Mouse (Mus musculus) liver, embryonic 14.5 days (tissue): ENCODE measurements around the gene Lima1. TPM values are rescaled to one million over a fixed set of nuclear protein-coding genes. Genes with fewer than 3 reads are reported as not detected.

ENCODE experiments used
- ATAC-seq: fragments of 200-750 bp; cut with Nextera tagmentation; 2 replicates; pipeline ENCODE4 v1.8.0; 2017; ENCODE audit warnings: moderate number of reproducible peaks, mild to moderate bottlenecking, moderate library complexity; ENCODE audit not compliant: insufficient read depth
- DNase-seq, 3 experiments: peaks; one replicate each; pipeline ENCODE4 v3.0.0-alpha.2; 2012 to 2013; ENCODE audit warnings: low read depth in 3 of 3, low spot score in 3 of 3
- H3K27ac ChIP-seq: fragments of 300-500 bp; sonication (generic); 2 replicates; pipeline ENCODE4 v1.5.1; 2014; ENCODE audit warnings: moderate library complexity, mild to moderate bottlenecking, control low read depth, inconsistent platforms
- H3K27me3 ChIP-seq: fragments of 300-500 bp; sonication (generic); 2 replicates; pipeline ENCODE4 v1.6.1; 2014; ENCODE audit warnings: mild to moderate bottlenecking, low read length, moderate library complexity; ENCODE audit not compliant: control insufficient read depth, insufficient read depth
- H3K36me3 ChIP-seq: fragments of 300-500 bp; sonication (generic); replicated peaks from 2 replicates; pipeline ENCODE4 v1.6.1; 2014; ENCODE audit warnings: low read depth; ENCODE audit not compliant: control insufficient read depth, insufficient read depth
- H3K4me1 ChIP-seq, 2 experiments: fragments of 200-500 bp in 1 of 2; fragments of 300-500 bp in 1 of 2; sonication (generic) in 1 of 2; replicated peaks; 2 replicates each; pipeline ENCODE4 v1.6.1; 2012 to 2014; ENCODE audit warnings: antibody characterized with exemption in 1 of 2, inconsistent platforms in 1 of 2, low read length in 1 of 2; ENCODE audit not compliant: control insufficient read depth in 2 of 2, insufficient read depth in 2 of 2
- H3K4me2 ChIP-seq: fragments of 300-500 bp; sonication (generic); 2 replicates; pipeline ENCODE4 v1.6.1; 2014; ENCODE audit warnings: low read depth, mild to moderate bottlenecking, control low read depth, moderate library complexity
- H3K4me3 ChIP-seq, 2 experiments: fragments of 200-500 bp in 1 of 2; fragments of 300-500 bp in 1 of 2; sonication (generic) in 1 of 2; 2 replicates each; pipeline ENCODE4 v1.5.1; 2012 to 2014; ENCODE audit warnings: low read depth in 2 of 2, low read length in 2 of 2, mild to moderate bottlenecking in 2 of 2, control low read depth in 1 of 2, inconsistent platforms in 1 of 2, moderate library complexity in 1 of 2; ENCODE audit not compliant: insufficient read depth in 1 of 2
- H3K9ac ChIP-seq: fragments of 300-500 bp; sonication (generic); replicated peaks from 2 replicates; pipeline ENCODE4 v1.6.1; 2014; ENCODE audit warnings: mild to moderate bottlenecking, control low read depth, moderate library complexity
- H3K9me3 ChIP-seq: fragments of 300-500 bp; sonication (generic); 2 replicates; pipeline ENCODE4 v1.6.1; 2016; ENCODE audit warnings: low read length, mixed read lengths; ENCODE audit not compliant: control insufficient read depth
- CTCF ChIP-seq: IDR thresholded peaks from 2 replicates; pipeline ENCODE4 v1.5.1; 2016; ENCODE audit warnings: antibody characterized with exemption, low read depth, control low read depth
- EP300 ChIP-seq: IDR thresholded peaks from 2 replicates; pipeline ENCODE4 v1.6.1; 2016; ENCODE audit warnings: antibody characterized with exemption, low read depth
- WGBS: fragments of 180-500 bp; shearing (Covaris S2); extraction: QIAGEN DNeasy Blood & Tissue Kit; methylation state at CpG from one replicate; pipeline ENCODE4 v1.1.7; 2014; ENCODE audit not compliant: insufficient replicate concordance; 5-methylcytosine and 5-hydroxymethylcytosine counted together
- polyA plus RNA-seq, 2 experiments: library from polyadenylated mRNA; depleted of rRNA in 1 of 2; stranded (reverse) in 1 of 2; unstranded in 1 of 2; fragments of >200 nt; fragmentation: Nextera tagmentation in 1 of 2; extraction: Ambion mirVana in 1 of 2; gene quantifications; 2 replicates each; pipeline versions ENCODE4 v1.2.1 to v1.2.3; 2012 to 2014

Lima1 gene
- polyA plus RNA-seq, 2 experiments, result 5.1 to 6.2 TPM

DNA sequence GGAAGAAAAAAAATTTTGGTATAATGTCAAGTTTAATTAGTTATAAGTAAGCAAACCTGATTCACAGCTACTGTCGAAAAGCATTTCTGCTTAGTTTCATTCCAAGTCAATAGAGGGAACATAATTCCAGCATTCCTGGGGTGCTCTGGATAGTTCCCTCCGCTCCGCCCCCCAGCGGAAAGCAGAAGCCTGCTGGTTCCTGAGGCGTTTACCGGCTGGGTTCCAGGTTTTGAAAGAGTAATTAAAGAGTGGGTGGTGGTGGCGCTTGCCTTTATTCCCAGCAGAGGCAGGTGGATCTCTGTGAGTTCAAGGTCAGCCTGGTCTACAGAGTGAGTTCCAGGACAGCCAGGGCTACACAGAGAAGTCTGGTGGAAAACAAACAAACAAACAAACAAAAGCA is 10.2 kb downstream of the Lima1 start:
- TF ChIP-seq CTCF (no peak), EP300 (no peak)
- no peak overlapping the region for H3K9ac ChIP-seq
- no peak overlapping the region for H3K4me2 ChIP-seq
- ATAC-seq, result no peak
- H3K36me3 ChIP-seq, result no peaks in the 10 kb centered on the region
- H3K4me1 ChIP-seq, result peaks cover 0 to 10% of the 10 kb centered on the region in 2 experiments; a peak in 1 of 4 replicates
- DNase-seq, result no peak
- peaks cover 4% of the 10 kb centered on the region for H3K27me3 ChIP-seq
- no peak overlapping the region for H3K27ac ChIP-seq
- WGBS, result 74% methylated on average over 7 of the region's 7 CpGs
- H3K4me3 ChIP-seq, result no peak overlapping the region
- H3K9me3 ChIP-seq, result no peaks in the 10 kb centered on the region

DNA sequence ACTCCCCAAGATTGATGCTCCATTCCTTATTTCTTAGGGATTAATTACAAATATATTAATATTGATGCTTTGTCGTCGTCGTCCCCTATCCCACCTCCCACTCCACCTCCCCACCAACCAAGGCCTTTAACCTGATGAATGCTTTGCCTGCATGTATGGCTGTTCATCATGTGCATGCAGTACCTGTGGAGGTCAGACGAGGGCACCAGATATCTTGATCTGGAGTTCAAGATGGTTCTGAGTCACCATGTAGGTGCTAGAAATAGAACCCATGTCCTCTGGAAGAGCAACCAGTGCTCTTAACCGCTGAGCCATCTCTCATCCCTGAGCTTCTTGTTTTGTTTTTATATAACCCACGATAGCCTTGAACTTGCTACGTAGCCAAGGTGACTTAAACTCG is 11.5 kb downstream of the Lima1 start:
- H3K4me2 ChIP-seq, result no peak overlapping the region
- H3K27ac ChIP-seq, result no peak overlapping the region
- H3K9me3 ChIP-seq, result no peaks in the 10 kb centered on the region
- ATAC-seq (no peak), DNase-seq (no peak)
- TF ChIP-seq CTCF, result peak; percentile 24; the same call in 1 of the 2 replicates
- TF ChIP-seq EP300, result no peak
- peaks cover 0 to 10% of the 10 kb centered on the region in 2 experiments; a peak in 1 of 4 replicates for H3K4me1 ChIP-seq
- no peaks in the 10 kb centered on the region for H3K36me3 ChIP-seq
- no peak overlapping the region for H3K4me3 ChIP-seq
- 72% methylated on average over 8 of the region's 8 CpGs for WGBS
- no peak overlapping the region for H3K9ac ChIP-seq
- H3K27me3 ChIP-seq, result peaks cover 4% of the 10 kb centered on the region

DNA sequence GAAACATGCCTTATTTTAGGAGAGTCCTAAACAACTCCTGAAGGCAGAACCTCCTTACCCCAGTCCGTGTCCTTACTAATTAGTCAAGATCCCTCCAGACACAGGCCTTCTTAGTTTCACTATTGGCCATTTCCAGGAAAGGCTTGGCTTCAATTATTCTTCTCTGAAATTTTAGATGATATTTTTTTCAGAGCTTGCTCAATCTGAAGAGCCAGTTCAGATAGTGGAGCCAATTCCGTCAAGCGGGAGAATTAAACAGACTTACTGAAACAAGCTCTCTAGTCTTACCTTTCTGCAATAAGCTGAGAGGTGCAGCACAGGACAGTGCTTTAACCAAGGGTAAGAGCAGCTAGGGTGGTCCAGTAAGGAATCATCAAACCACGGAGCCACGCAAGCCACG is 11.9 kb downstream of the Lima1 start:
- no peaks in the 10 kb centered on the region for H3K36me3 ChIP-seq
- no peak for ATAC-seq
- H3K4me3 ChIP-seq, result no peak overlapping the region
- H3K27ac ChIP-seq, result no peak overlapping the region
- no peaks in the 10 kb centered on the region for H3K9me3 ChIP-seq
- H3K9ac ChIP-seq, result no peak overlapping the region
- no peak overlapping the region for H3K4me2 ChIP-seq
- DNase-seq, result no peak
- peaks cover 0 to 10% of the 10 kb centered on the region in 2 experiments; a peak in 1 of 4 replicates for H3K4me1 ChIP-seq
- TF ChIP-seq EP300 (no peak), CTCF (no peak)
- peaks cover 4% of the 10 kb centered on the region for H3K27me3 ChIP-seq
- 76% methylated on average over 6 of the region's 6 CpGs for WGBS

DNA sequence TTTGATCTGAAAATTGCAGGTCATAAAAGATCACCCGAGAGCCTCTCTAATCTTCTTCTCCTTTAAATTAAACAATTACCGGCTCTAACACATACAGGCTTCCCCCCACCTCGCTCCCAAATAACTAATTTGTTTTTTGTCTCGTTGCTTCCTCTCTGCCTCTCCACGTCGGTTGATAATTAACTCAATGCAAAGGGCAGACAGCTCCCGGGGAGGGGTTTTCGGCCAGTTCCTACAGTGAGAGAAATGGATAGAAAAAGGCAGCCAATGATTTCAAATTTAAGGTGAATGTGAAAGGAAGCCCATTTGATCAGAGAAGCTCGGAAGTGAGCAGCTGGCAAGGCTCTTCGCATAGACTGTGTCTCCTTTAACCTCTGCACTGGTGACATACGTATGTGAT is 12.8 kb downstream of the Lima1 start:
- H3K9me3 ChIP-seq, result no peaks in the 10 kb centered on the region
- TF ChIP-seq CTCF (no peak), EP300 (no peak)
- no peak overlapping the region for H3K4me2 ChIP-seq
- H3K27ac ChIP-seq, result no peak overlapping the region
- no peak overlapping the region for H3K4me3 ChIP-seq
- peak in 1 of 3 experiments; percentile 22 for DNase-seq
- 42% methylated on average over 11 of the region's 11 CpGs for WGBS
- H3K4me1 ChIP-seq, result peaks cover 0 to 10% of the 10 kb centered on the region in 2 experiments; a peak in 1 of 4 replicates
- no peaks in the 10 kb centered on the region for H3K36me3 ChIP-seq
- peaks cover 4% of the 10 kb centered on the region for H3K27me3 ChIP-seq
- no peak overlapping the region for H3K9ac ChIP-seq
- no peak for ATAC-seq

DNA sequence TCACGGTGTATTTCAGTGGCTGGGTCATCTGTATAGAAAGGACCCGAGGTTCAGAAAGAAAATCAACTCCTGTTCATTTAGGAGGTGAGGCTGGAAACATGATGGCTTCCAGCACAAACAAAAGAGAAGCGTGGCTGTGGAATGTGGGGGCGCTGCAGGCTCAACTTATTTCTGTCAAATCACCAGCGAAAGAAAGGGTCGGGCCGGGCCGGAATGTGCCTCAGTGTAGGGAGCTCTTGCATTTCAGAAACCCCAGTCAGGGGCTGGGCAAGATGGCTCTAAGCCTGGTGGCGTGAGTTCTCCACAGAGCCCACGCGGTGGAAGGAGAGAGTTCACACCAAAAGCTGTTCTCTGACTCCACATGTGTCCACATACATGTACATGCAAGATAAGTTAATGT is 13.3 kb downstream of the Lima1 start:
- no peak overlapping the region for H3K4me2 ChIP-seq
- H3K4me3 ChIP-seq, result no peak overlapping the region
- no peak overlapping the region for H3K27ac ChIP-seq
- TF ChIP-seq EP300 (no peak), CTCF (no peak)
- DNase-seq (no peak), ATAC-seq (no peak)
- H3K36me3 ChIP-seq, result no peaks in the 10 kb centered on the region
- H3K27me3 ChIP-seq, result peaks cover 2% of the 10 kb centered on the region
- peaks cover 0 to 6% of the 10 kb centered on the region in 2 experiments; a peak in 1 of 4 replicates for H3K4me1 ChIP-seq
- H3K9me3 ChIP-seq, result no peaks in the 10 kb centered on the region
- 50% methylated on average over 11 of the region's 11 CpGs for WGBS
- no peak overlapping the region for H3K9ac ChIP-seq
